Mouse (Mus musculus): ENCODE measurements around the gene Ube2r2. TPM values are rescaled to one million over a fixed set of nuclear protein-coding genes. Genes with fewer than 3 reads are reported as not detected.

Ube2r2 gene
- 71.2 and 75.0 TPM in 2 replicates for polyA plus RNA-seq (2015; fragmentation: Nextera tagmentation; extraction: Ambion mirVana)

DNA sequence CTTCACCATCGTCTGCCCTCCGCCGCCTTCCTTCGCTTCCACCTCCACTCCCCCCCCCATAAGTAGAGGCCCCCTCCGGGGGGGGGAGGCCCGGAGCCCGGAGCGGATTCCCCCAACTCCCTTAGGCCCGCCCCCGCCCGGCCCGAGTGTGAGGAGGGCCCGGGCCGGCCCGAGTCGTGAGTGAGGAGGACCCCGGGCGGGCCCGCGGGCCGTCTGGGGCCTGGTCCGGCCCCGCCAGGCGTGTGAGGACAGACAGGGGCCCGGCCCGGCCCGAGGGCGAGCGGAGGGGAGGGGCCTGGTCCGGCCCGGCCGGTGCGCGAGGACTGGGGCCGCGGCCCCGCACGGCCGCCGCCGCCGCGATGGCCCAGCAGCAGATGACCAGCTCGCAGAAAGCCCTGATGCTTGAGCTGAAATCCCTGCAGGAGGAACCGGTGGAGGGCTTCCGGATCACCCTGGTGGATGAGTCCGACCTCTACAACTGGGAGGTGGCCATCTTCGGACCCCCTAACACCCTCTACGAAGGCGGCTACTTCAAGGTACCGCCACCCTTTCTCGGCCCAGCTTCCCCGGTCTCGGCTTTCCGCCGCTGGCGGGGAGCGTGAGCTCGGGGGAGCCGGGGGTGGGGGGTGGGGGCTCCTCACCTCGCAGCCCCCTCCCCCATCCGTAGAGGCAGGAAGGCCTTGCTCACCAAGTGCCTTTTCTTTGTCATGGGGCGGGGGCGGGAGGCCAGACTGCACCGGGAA lies at the start of gene Ube2r2:
Gene Ube2r2, plus strand, starts transcription at position 33 of the 743 bp plus-strand sequence.
- Histone ChIP-seq H3K4me2 (peak within 1 kb of the TSS; percentile 60), H3K27ac (peak within 1 kb of the TSS; percentile 99), H3K4me1 (peaks cover 5% of the 10 kb centered on the region), H3K4me3 (peak within 1 kb of the TSS; percentile 93), H3K36me3 (peaks cover 15% of the 10 kb centered on the region), H3K27me3 (no peaks in the 10 kb centered on the region), H3K9ac (peak within 1 kb of the TSS; percentile 98), H3K9me3 (no peaks in the 10 kb centered on the region)
- ATAC-seq (ENCODE audit: insufficient number of reproducible peaks, low FRiP score, low TSS enrichment, low read depth) = peak; percentile 69
- WGBS = under 1% methylated on average over 62 of the region's 65 CpGs

DNA sequence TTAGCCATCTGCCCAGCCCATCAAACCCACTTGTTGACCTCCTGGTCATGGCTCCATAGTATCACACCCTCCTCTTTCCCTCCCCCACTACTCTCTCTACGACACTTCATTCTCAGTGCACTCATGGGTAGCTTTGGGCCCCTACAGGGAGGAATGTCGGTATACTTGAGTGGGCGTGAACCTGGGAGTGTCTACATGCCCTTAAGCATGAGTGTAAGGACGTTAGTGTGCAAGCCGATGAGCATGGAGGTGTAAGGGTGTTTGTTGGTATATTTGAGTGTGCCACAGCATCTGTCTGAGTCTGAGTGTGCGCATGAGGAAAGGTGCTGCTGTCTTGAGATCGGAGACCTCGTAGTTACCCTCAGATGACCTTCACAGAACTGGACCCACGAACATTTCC lies 48.6 kb upstream of the Ube2r2 start:
- Histone ChIP-seq H3K4me2 (no peak overlapping the region), H3K4me1 (peaks cover 13% of the 10 kb centered on the region; the same call in 1 of the 2 replicates), H3K27ac (no peak overlapping the region), H3K27me3 (no peaks in the 10 kb centered on the region), H3K9me3 (no peaks in the 10 kb centered on the region), H3K36me3 (no peaks in the 10 kb centered on the region), H3K9ac (no peak overlapping the region), H3K4me3 (no peak overlapping the region)
- WGBS = 71% methylated on average over 9 of the region's 9 CpGs
- no peak for ATAC-seq (ENCODE audit: insufficient number of reproducible peaks, low FRiP score, low TSS enrichment, low read depth)

DNA sequence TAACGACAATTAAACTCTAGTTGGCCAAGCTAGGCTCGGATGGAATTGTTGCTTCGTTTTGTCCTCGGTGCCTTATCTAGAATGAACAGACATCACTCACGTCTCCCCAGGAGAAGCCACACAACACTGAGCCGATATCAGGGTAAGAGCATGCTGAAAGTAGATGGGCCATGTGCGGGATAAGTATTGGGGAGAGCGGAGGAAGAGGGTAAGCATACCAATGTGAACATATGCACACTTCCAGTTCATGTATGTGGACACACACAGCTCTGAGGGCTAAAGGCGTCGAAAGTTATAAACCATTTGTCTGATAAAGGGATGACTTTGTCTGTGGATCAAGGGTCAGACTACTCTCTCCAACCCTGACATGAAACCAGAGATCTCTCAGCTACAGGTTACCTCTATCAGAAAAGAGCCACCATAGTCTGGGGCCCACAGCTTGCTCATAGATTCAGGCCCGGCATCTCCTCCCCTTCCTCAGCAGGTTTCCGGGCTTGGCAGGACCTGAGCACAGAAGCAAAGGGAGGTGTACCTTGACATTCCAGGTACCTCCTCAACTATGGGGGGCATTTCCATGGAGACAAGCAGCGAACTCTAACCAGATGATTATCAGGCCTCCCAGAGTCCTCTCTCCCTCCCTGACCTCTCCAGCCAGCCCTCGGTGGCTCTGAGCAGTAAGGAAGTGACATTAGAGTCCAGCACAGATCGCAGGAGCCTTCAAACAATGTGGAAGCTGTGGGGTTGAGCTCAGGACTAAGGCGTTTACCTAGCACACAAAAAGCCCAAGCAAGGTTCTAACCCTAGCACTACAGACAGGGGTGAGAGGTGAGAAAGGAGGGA lies 47.9 kb upstream of the Ube2r2 start:
- Histone ChIP-seq H3K9ac (no peak overlapping the region), H3K9me3 (no peaks in the 10 kb centered on the region), H3K4me3 (no peak overlapping the region), H3K27ac (no peak overlapping the region), H3K4me2 (no peak overlapping the region), H3K36me3 (no peaks in the 10 kb centered on the region), H3K27me3 (no peaks in the 10 kb centered on the region), H3K4me1 (peaks cover 13% of the 10 kb centered on the region; the same call in 1 of the 2 replicates)
- 84% methylated on average over 16 of the region's 16 CpGs for WGBS
- no peak for ATAC-seq (ENCODE audit: insufficient number of reproducible peaks, low FRiP score, low TSS enrichment, low read depth)

DNA sequence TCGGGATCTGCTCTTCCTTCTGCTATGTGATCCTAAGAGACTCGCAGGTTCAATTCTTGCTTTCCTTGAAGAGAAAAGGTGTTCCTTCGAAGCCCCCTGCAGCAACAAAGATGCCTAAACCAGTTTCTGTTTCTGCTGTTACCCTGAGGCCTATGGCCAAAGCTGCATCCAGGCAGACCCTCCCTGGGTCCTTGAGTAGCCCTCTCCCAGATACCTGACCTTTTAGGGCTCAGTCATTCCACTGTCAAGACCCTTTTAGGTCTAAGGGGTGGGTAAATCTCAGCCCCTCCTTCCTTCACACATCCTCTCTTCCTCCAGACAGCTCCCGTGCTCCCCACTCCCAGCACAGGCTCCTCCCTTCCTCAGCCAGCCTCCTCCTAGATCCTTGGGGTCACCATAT lies 46.4 kb upstream of the Ube2r2 start:
- Histone ChIP-seq H3K27ac (no peak overlapping the region), H3K4me1 (peaks cover 21% of the 10 kb centered on the region; the same call in 1 of the 2 replicates), H3K4me2 (no peak overlapping the region), H3K4me3 (no peak overlapping the region), H3K9ac (no peak overlapping the region), H3K36me3 (no peaks in the 10 kb centered on the region), H3K9me3 (no peaks in the 10 kb centered on the region), H3K27me3 (no peaks in the 10 kb centered on the region)
- 68% methylated on average over 4 of the region's 4 CpGs for WGBS
- no peak for ATAC-seq (ENCODE audit: insufficient number of reproducible peaks, low FRiP score, low TSS enrichment, low read depth)

DNA sequence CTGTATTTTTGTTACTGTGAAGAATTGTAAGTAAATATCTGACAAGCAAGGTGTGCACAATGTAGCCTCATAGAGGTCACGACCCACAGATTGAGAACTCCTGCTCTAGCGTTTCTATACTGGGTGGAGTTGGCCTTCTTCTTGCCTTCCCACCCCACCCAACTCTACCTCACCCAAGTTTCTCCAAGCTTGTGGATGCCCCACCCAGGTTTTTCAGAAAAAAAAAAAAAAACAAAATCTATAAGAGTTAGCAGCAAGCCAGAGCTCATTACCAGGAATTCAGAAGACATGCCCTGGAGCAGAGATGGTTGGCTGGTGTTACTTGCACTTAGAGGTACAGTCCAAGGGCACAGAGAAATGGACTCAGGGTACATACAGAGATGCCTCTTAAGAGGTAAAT lies 45.8 kb upstream of the Ube2r2 start:
- Histone ChIP-seq H3K27ac (peak overlapping the region; percentile 63; the same call in 1 of the 2 replicates), H3K4me3 (no peak overlapping the region), H3K4me1 (peaks cover 23% of the 10 kb centered on the region; the same call in 1 of the 2 replicates), H3K27me3 (no peaks in the 10 kb centered on the region), H3K9me3 (no peaks in the 10 kb centered on the region), H3K9ac (no peak overlapping the region), H3K4me2 (no peak overlapping the region), H3K36me3 (no peaks in the 10 kb centered on the region)
- WGBS = 61% methylated on average over 2 of the region's 2 CpGs
- no peak for ATAC-seq (ENCODE audit: insufficient number of reproducible peaks, low FRiP score, low TSS enrichment, low read depth)

DNA sequence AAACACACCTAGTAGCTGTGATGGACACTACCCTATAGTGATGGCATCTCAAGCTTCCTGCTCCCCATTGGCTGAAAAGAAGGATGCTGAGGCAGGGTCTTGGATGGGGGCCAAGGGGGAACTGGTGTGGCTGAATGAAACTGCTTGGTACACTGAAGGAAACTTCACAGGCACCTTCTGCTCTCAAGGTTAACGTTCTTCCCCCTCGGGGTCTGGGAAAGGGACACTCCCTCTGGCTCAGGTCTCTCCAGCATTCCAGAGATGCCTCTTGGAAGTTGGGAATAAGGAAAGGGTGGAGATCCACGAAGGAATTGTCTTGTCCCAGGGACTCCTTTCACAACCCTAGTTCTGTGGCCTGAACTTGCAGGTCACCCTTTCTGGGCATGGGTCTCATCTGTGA lies 44.2 kb upstream of the Ube2r2 start:
- H3K9ac ChIP-seq = no peak overlapping the region
- H3K27me3 ChIP-seq = peaks cover 5% of the 10 kb centered on the region; the same call in 1 of the 2 replicates
- H3K27ac ChIP-seq = no peak overlapping the region
- H3K9me3 ChIP-seq = no peaks in the 10 kb centered on the region
- no peaks in the 10 kb centered on the region for H3K36me3 ChIP-seq
- H3K4me1 ChIP-seq = peaks cover 28% of the 10 kb centered on the region
- no peak overlapping the region for H3K4me3 ChIP-seq
- 24% methylated on average over 3 of the region's 3 CpGs for WGBS
- no peak for ATAC-seq (ENCODE audit: insufficient number of reproducible peaks, low FRiP score, low TSS enrichment, low read depth)
- H3K4me2 ChIP-seq = no peak overlapping the region

DNA sequence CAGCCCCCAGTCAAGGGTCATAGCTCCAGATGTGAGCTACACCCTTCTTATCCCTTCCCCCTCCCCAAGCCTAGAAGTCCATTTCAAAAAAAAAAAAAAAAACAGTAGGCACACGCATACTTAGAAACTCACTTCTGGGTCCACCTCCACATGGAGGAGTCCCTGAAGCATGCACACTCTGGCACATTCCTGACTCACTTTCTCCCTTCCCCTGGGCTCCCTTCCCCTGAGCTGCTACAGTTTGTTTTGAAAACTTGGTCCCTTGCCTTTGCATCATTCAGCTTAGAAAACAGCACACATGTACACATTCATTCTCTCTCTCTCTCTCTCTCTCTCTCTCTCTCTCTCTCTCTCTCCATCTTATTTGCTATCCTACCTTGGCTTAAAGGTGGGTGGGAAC lies 42.6 kb upstream of the Ube2r2 start:
- Histone ChIP-seq H3K4me2 (no peak overlapping the region), H3K27ac (no peak overlapping the region), H3K27me3 (peaks cover 17% of the 10 kb centered on the region), H3K4me1 (peaks cover 35% of the 10 kb centered on the region), H3K9ac (no peak overlapping the region), H3K36me3 (no peaks in the 10 kb centered on the region), H3K4me3 (no peak overlapping the region), H3K9me3 (no peaks in the 10 kb centered on the region)
- no peak for ATAC-seq (ENCODE audit: insufficient number of reproducible peaks, low FRiP score, low TSS enrichment, low read depth)
- WGBS = 46% methylated on average over 1 of the region's 1 CpGs

DNA sequence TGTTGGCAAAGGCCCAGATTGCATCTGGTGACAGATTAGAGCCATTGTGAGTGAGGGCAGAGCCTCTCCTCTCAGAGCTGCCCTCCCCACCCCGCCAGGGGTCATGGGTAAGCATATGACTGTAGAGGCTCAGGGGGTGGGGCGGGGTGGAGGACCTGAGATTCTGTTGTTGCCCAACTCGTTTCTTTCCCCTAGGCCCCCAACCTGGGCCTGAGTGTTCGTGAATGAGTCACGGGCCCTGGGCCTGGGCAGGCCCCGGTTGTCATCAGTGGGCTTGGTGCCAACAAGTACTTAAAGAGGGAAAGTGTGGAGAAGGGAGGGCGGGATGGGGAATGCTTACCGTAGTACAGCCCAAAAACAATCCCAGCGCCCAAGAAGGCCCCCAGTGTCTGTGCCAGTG lies 41.2 kb upstream of the Ube2r2 start:
- Histone ChIP-seq H3K27me3 (peaks cover 25% of the 10 kb centered on the region), H3K36me3 (no peaks in the 10 kb centered on the region), H3K4me2 (no peak overlapping the region), H3K27ac (peak overlapping the region; percentile 43; the same call in 1 of the 2 replicates), H3K4me1 (peaks cover 44% of the 10 kb centered on the region), H3K9me3 (no peaks in the 10 kb centered on the region), H3K4me3 (no peak overlapping the region), H3K9ac (no peak overlapping the region)
- ATAC-seq (ENCODE audit: insufficient number of reproducible peaks, low FRiP score, low TSS enrichment, low read depth) = no peak
- 58% methylated on average over 9 of the region's 9 CpGs for WGBS

DNA sequence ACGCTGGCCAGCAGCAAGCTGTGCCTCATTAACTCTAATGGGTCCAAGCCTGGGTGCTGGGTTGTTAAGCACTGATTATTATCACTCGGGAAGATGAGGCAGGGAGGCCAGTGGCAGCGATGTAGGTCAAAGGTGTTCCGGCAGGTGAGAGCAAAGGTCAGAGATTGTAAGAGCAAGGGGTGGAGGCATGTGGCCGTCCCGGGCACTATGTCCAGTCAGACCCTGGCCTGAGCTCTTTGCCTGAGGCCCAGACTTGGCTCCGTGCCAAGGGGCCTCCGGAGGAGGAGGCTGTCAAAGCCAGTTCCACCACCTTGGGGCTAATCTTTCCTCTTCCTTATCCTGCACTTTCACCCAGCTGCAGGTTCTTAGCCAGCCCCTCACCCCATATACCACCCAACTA lies 39.4 kb upstream of the Ube2r2 start:
- Histone ChIP-seq H3K9me3 (no peaks in the 10 kb centered on the region), H3K9ac (no peak overlapping the region), H3K4me3 (peak overlapping the region; percentile 43), H3K27ac (peak overlapping the region; percentile 63), H3K4me1 (peaks cover 38% of the 10 kb centered on the region), H3K27me3 (peaks cover 25% of the 10 kb centered on the region), H3K4me2 (peak overlapping the region; percentile 26), H3K36me3 (no peaks in the 10 kb centered on the region)
- WGBS = 43% methylated on average over 8 of the region's 8 CpGs
- no peak for ATAC-seq (ENCODE audit: insufficient number of reproducible peaks, low FRiP score, low TSS enrichment, low read depth)

DNA sequence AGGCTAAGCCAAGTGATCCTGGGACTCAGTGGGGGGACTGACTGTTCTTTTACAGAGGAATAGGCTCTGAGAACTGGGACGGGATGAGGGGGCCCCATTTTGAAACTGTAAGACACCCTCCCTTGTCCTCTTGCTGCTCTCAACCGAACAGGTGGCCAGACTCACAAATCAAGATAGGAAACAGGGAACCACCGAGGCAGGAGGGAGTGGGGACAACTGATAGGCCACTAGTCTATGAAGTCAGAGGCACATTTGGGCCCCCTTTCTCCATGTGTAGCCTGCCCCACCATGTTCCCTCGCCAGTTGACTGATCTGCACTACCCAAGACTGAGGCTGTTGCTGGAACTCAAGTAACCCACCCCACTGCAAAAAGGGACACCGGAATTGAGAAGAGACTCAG lies 38.7 kb upstream of the Ube2r2 start:
- 65% methylated on average over 5 of the region's 5 CpGs for WGBS
- ATAC-seq (ENCODE audit: insufficient number of reproducible peaks, low FRiP score, low TSS enrichment, low read depth) = no peak
- H3K27me3 ChIP-seq = peaks cover 25% of the 10 kb centered on the region

DNA sequence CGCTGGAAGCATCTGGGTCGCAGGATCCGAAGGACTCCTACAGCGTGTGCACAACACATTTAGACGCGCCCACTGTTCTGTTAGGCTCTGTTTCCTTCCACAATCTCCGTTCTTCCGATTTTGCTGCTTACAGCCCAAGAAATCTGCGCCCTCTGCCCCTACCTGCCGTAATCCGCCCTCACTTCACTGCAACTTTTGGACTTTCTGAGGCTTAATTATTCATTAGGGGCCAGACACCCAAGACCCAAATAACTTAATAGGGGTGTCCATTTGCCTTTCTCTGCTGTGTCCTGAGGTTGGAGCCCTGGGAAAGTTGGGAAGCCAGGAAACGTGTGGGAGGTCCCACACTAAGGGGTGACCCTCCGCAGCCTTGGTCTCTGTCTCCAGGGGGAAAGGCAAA lies 38.2 kb upstream of the Ube2r2 start:
- peaks cover 31% of the 10 kb centered on the region for H3K4me1 ChIP-seq
- H3K9ac ChIP-seq = no peak overlapping the region
- H3K9me3 ChIP-seq = no peaks in the 10 kb centered on the region
- no peaks in the 10 kb centered on the region for H3K36me3 ChIP-seq
- no peak for ATAC-seq (ENCODE audit: insufficient number of reproducible peaks, low FRiP score, low TSS enrichment, low read depth)
- 48% methylated on average over 13 of the region's 13 CpGs for WGBS
- H3K4me2 ChIP-seq = peak overlapping the region; percentile 91
- peaks cover 25% of the 10 kb centered on the region for H3K27me3 ChIP-seq
- peak overlapping the region; percentile 43 for H3K4me3 ChIP-seq
- H3K27ac ChIP-seq = no peak overlapping the region

More for the DNA sequence above, 38.7 kb upstream of the Ube2r2 start:
- Histone ChIP-seq H3K4me1 (peaks cover 31% of the 10 kb centered on the region), H3K27ac (peak overlapping the region; percentile 63; the same call in 1 of the 2 replicates), H3K4me2 (peak overlapping the region; percentile 91), H3K4me3 (peak overlapping the region; percentile 43), H3K9me3 (no peaks in the 10 kb centered on the region), H3K36me3 (no peaks in the 10 kb centered on the region), H3K9ac (no peak overlapping the region)

All from limb, embryonic 15.5 days (tissue).